Mouse (Mus musculus) bone marrow, adult 2 months (tissue): ENCODE measurements around the gene Pola1. TPM values are rescaled to one million over a fixed set of nuclear protein-coding genes. Genes with fewer than 3 reads are reported as not detected.
"Not testable (repeated sequence)": the region's sequence is repeated elsewhere in the genome, so short reads cannot be mapped to it uniquely, and the experiment has no call there.

Source experiments
- H3K27ac ChIP-seq: fragments of 200-500 bp; 2 replicates; pipeline ENCODE4 v1.5.1; 2012; ENCODE audit warnings: low read depth, mild to moderate bottlenecking, control low read depth, inconsistent platforms, low read length; ENCODE audit not compliant: control insufficient read depth, poor library complexity, insufficient read depth
- H3K4me1 ChIP-seq: fragments of 200-500 bp; 2 replicates; pipeline ENCODE4 v1.6.1; 2011; ENCODE audit warnings: low read length; ENCODE audit not compliant: control insufficient read depth, insufficient read depth
- H3K4me3 ChIP-seq: fragments of 200-500 bp; replicated peaks from 2 replicates; pipeline ENCODE3; 2011; ENCODE audit warnings: mild to moderate bottlenecking, low read depth, low read length, control low read depth; ENCODE audit not compliant: control insufficient read depth
- CTCF ChIP-seq: fragments of 200-500 bp; IDR thresholded peaks from 2 replicates; pipeline ENCODE4 v1.5.1; 2011; ENCODE audit warnings: low read length, control low read depth; ENCODE audit not compliant: control insufficient read depth, insufficient read depth
- POLR2A ChIP-seq: fragments of 200-500 bp; IDR thresholded peaks from 2 replicates; pipeline ENCODE4 v1.6.1; 2011; ENCODE audit warnings: low read depth, mild to moderate bottlenecking, control low read depth, low read length, borderline replicate concordance; ENCODE audit not compliant: control insufficient read depth
- WGBS: fragments of 180-500 bp; shearing (Covaris S2); methylation state at CpG from one replicate; pipeline ENCODE4 v1.1.7; 2018; 5-methylcytosine and 5-hydroxymethylcytosine counted together
- polyA plus RNA-seq: library from polyadenylated mRNA; stranded (reverse); fragments of >200 nt; gene quantifications from 2 replicates; pipeline ENCODE4 v1.2.4, GENCODE M21; 2011; ENCODE audit warnings: low replicate concordance; ENCODE audit not compliant: missing spikeins, insufficient read depth, insufficient read length

Gene Pola1
- polyA plus RNA-seq, 1 experiment = 26.2 TPM

- WGBS = 89% methylated on average over 2 of the region's 2 CpGs
- no peak overlapping the region for H3K27ac ChIP-seq
- no peaks in the 10 kb centered on the region for H3K4me1 ChIP-seq
- no peak overlapping the region for H3K4me3 ChIP-seq
- TF ChIP-seq CTCF (no peak), POLR2A (no peak)
Observed at GRCm38 (mm10) chrX:93580931-93581330, 51.0 kb downstream of the Pola1 start.

- Histone ChIP-seq H3K27ac (no peak overlapping the region), H3K4me3 (no peak overlapping the region), H3K4me1 (no peaks in the 10 kb centered on the region)
- 51% methylated on average over 1 of the region's 1 CpGs for WGBS
- no peak for TF ChIP-seq CTCF
- TF ChIP-seq POLR2A = no peak
Observed at GRCm38 (mm10) chrX:93557171-93557570, 74.8 kb downstream of the Pola1 start.

GRCm38 (mm10) chrX:93539779-93540178 lies 92.2 kb downstream of the Pola1 start:
- Histone ChIP-seq H3K27ac (no peak overlapping the region), H3K4me1 (no peaks in the 10 kb centered on the region), H3K4me3 (no peak overlapping the region)
- WGBS = 88% methylated on average over 2 of the region's 2 CpGs
- no peak for TF ChIP-seq CTCF

GRCm38 (mm10) chrX:93502865-93503353 lies 129.0 kb downstream of the Pola1 start:
- no peaks in the 10 kb centered on the region for H3K4me1 ChIP-seq
- 73% methylated on average over 2 of the region's 2 CpGs for WGBS
- no peak overlapping the region for H3K27ac ChIP-seq
- TF ChIP-seq CTCF (no peak), POLR2A (no peak)
- no peak overlapping the region for H3K4me3 ChIP-seq

GRCm38 (mm10) chrX:93497597-93497996 lies 134.4 kb downstream of the Pola1 start:
- 89% methylated on average over 6 of the region's 6 CpGs for WGBS
- no peak overlapping the region for H3K4me3 ChIP-seq
- TF ChIP-seq CTCF (no peak), POLR2A (no peak)
- H3K4me1 ChIP-seq = no peaks in the 10 kb centered on the region
- no peak overlapping the region for H3K27ac ChIP-seq

- WGBS = 54% methylated on average over 1 of the region's 1 CpGs
- Histone ChIP-seq H3K4me1 (no peaks in the 10 kb centered on the region), H3K27ac (no peak overlapping the region), H3K4me3 (no peak overlapping the region)
- TF ChIP-seq CTCF (no peak), POLR2A (no peak)
Observed at GRCm38 (mm10) chrX:93465711-93466110, 166.2 kb downstream of the Pola1 start.

- TF ChIP-seq POLR2A = no peak
- TF ChIP-seq CTCF = no peak
- Histone ChIP-seq H3K4me1 (no peaks in the 10 kb centered on the region), H3K4me3 (no peak overlapping the region), H3K27ac (no peak overlapping the region)
- 86% methylated on average over 6 of the region's 6 CpGs for WGBS
Observed at GRCm38 (mm10) chrX:93429738-93430260, 202.2 kb downstream of the Pola1 start.

GRCm38 (mm10) chrX:93428956-93429737 lies 202.8 kb downstream of the Pola1 start:
- no peak for TF ChIP-seq CTCF
- no peak for TF ChIP-seq POLR2A
- WGBS = 90% methylated on average over 9 of the region's 9 CpGs
- Histone ChIP-seq H3K4me3 (no peak overlapping the region), H3K4me1 (no peaks in the 10 kb centered on the region), H3K27ac (no peak overlapping the region)

- not testable (repeated sequence) for H3K4me1 ChIP-seq, H3K4me3 ChIP-seq, H3K27ac ChIP-seq
Observed at GRCm38 (mm10) chrX:93400871-93401270, 231.1 kb downstream of the Pola1 start.
